Mouse (Mus musculus): ENCODE measurements around the gene Myo1b. TPM values are rescaled to one million over a fixed set of nuclear protein-coding genes. Genes with fewer than 3 reads are reported as not detected.

Gene Myo1b
- polyA plus RNA-seq, 1 experiment, result 7.1 TPM

GRCm38 (mm10) chr1:51860837-51861236, 55.0 kb downstream of the Myo1b start:
- no peak overlapping the region for H3K4me3 ChIP-seq
- H3K79me2 ChIP-seq (ENCODE audit: control insufficient read depth, insufficient read depth), result no peaks in the 10 kb centered on the region
- no peaks in the 10 kb centered on the region for H3K27me3 ChIP-seq (ENCODE audit: control insufficient read depth, insufficient read depth, insufficient read length)
- H3ac ChIP-seq (ENCODE audit: control insufficient read depth, insufficient read length), result no peak overlapping the region
- peaks cover 5% of the 10 kb centered on the region for H3K36me3 ChIP-seq (ENCODE audit: control insufficient read depth, insufficient read depth)
- TF ChIP-seq POLR2AphosphoS2 (IDR thresholded peaks at IDR 0.05; ENCODE audit: insufficient read length, low read depth) (no peak), MYOG (IDR thresholded peaks at IDR 0.05; ENCODE audit: control insufficient read depth in 1 of 3, insufficient read depth in 1 of 3, insufficient read length in 2 of 3, low read depth in 2 of 3) (no peak), REST (IDR thresholded peaks at IDR 0.05; ENCODE audit: insufficient read depth, insufficient read length) (no peak), SRF (IDR thresholded peaks at IDR 0.05; ENCODE audit: control insufficient read depth, insufficient read length, low read depth) (no peak), USF1 (IDR thresholded peaks at IDR 0.05; ENCODE audit: low read depth) (no peak), MAX (IDR thresholded peaks at IDR 0.05; ENCODE audit: low read depth) (no peak), MYOD1 (IDR thresholded peaks at IDR 0.05; ENCODE audit: control insufficient read depth in 1 of 3, insufficient read length in 2 of 3, low read depth in 2 of 3) (no peak), E2F4 (IDR thresholded peaks at IDR 0.05; ENCODE audit: insufficient read depth) (no peak), TCF3 (IDR thresholded peaks at IDR 0.05; ENCODE audit: insufficient read length, low read depth) (no peak), POLR2A (IDR thresholded peaks at IDR 0.05; ENCODE audit: insufficient read length, low read depth) (no peak), TCF12 (IDR thresholded peaks at IDR 0.05; ENCODE audit: insufficient read depth, poor library complexity, severe bottlenecking) (no peak), CEBPB (IDR thresholded peaks at IDR 0.05; ENCODE audit: insufficient read depth, poor library complexity, severe bottlenecking) (no peak)
- no peak overlapping the region for H3K4me2 ChIP-seq (ENCODE audit: low read depth)

- H3K4me3 ChIP-seq, result no peak overlapping the region
- H3K36me3 ChIP-seq (ENCODE audit: control insufficient read depth, insufficient read depth), result peaks cover 3% of the 10 kb centered on the region
- no peak overlapping the region for H3ac ChIP-seq (ENCODE audit: control insufficient read depth, insufficient read length)
- no peaks in the 10 kb centered on the region for H3K79me2 ChIP-seq (ENCODE audit: control insufficient read depth, insufficient read depth)
- no peaks in the 10 kb centered on the region for H3K27me3 ChIP-seq (ENCODE audit: control insufficient read depth, insufficient read depth, insufficient read length)
- no peak for TF ChIP-seq MAX (IDR thresholded peaks at IDR 0.05; ENCODE audit: low read depth)
- no peak overlapping the region for H3K4me2 ChIP-seq (ENCODE audit: low read depth)
Measured at GRCm38 (mm10) chr1:51856946-51857345, 58.9 kb downstream of the Myo1b start.

GRCm38 (mm10) chr1:51856245-51856915, 59.5 kb downstream of the Myo1b start:
- Histone ChIP-seq H3K79me2 (ENCODE audit: control insufficient read depth, insufficient read depth) (no peaks in the 10 kb centered on the region), H3K36me3 (ENCODE audit: control insufficient read depth, insufficient read depth) (no peaks in the 10 kb centered on the region), H3ac (ENCODE audit: control insufficient read depth, insufficient read length) (no peak overlapping the region), H3K27me3 (ENCODE audit: control insufficient read depth, insufficient read depth, insufficient read length) (no peaks in the 10 kb centered on the region), H3K4me3 (no peak overlapping the region), H3K4me2 (ENCODE audit: low read depth) (no peak overlapping the region)
- TF ChIP-seq MAX (IDR thresholded peaks at IDR 0.05; ENCODE audit: low read depth), result no peak
- no peak for TF ChIP-seq POLR2AphosphoS2 (IDR thresholded peaks at IDR 0.05; ENCODE audit: insufficient read length, low read depth)
- TF ChIP-seq TCF3 (IDR thresholded peaks at IDR 0.05; ENCODE audit: insufficient read length, low read depth), result no peak
- TF ChIP-seq MYOD1 (IDR thresholded peaks at IDR 0.05; ENCODE audit: control insufficient read depth in 1 of 3, insufficient read length in 2 of 3, low read depth in 2 of 3), result no peak
- no peak for TF ChIP-seq USF1 (IDR thresholded peaks at IDR 0.05; ENCODE audit: low read depth)
- TF ChIP-seq E2F4 (IDR thresholded peaks at IDR 0.05; ENCODE audit: insufficient read depth), result no peak
- no peak for TF ChIP-seq MYOG (IDR thresholded peaks at IDR 0.05; ENCODE audit: control insufficient read depth in 1 of 3, insufficient read depth in 1 of 3, insufficient read length in 2 of 3, low read depth in 2 of 3)
- TF ChIP-seq REST (IDR thresholded peaks at IDR 0.05; ENCODE audit: insufficient read depth, insufficient read length), result no peak
- TF ChIP-seq TCF12 (IDR thresholded peaks at IDR 0.05; ENCODE audit: insufficient read depth, poor library complexity, severe bottlenecking), result no peak
- no peak for TF ChIP-seq POLR2A (IDR thresholded peaks at IDR 0.05; ENCODE audit: insufficient read length, low read depth)

- H3K79me2 ChIP-seq (ENCODE audit: control insufficient read depth, insufficient read depth), result no peaks in the 10 kb centered on the region
Measured at GRCm38 (mm10) chr1:51855541-51856244, 60.2 kb downstream of the Myo1b start.

GRCm38 (mm10) chr1:51852314-51852713, 63.6 kb downstream of the Myo1b start:
- H3K36me3 ChIP-seq (ENCODE audit: control insufficient read depth, insufficient read depth), result no peaks in the 10 kb centered on the region

More at GRCm38 (mm10) chr1:51855541-51856244, 60.2 kb downstream of the Myo1b start:
- TF ChIP-seq POLR2A (IDR thresholded peaks at IDR 0.05; ENCODE audit: insufficient read length, low read depth), result no peak
- H3ac ChIP-seq (ENCODE audit: control insufficient read depth, insufficient read length), result no peak overlapping the region
- H3K27me3 ChIP-seq (ENCODE audit: control insufficient read depth, insufficient read depth, insufficient read length), result no peaks in the 10 kb centered on the region
- H3K4me2 ChIP-seq (ENCODE audit: low read depth), result no peak overlapping the region
- H3K4me3 ChIP-seq, result no peak overlapping the region
- H3K36me3 ChIP-seq (ENCODE audit: control insufficient read depth, insufficient read depth), result no peaks in the 10 kb centered on the region

More at GRCm38 (mm10) chr1:51852314-51852713, 63.6 kb downstream of the Myo1b start:
- no peaks in the 10 kb centered on the region for H3K27me3 ChIP-seq (ENCODE audit: control insufficient read depth, insufficient read depth, insufficient read length)
- no peak overlapping the region for H3ac ChIP-seq (ENCODE audit: control insufficient read depth, insufficient read length)
- no peak overlapping the region for H3K4me3 ChIP-seq
- H3K4me2 ChIP-seq (ENCODE audit: low read depth), result no peak overlapping the region
- TF ChIP-seq CEBPB (IDR thresholded peaks at IDR 0.05; ENCODE audit: insufficient read depth, poor library complexity, severe bottlenecking) (no peak), SRF (IDR thresholded peaks at IDR 0.05; ENCODE audit: control insufficient read depth, insufficient read length, low read depth) (no peak), MYOG (IDR thresholded peaks at IDR 0.05; ENCODE audit: control insufficient read depth in 1 of 3, insufficient read depth in 1 of 3, insufficient read length in 2 of 3, low read depth in 2 of 3) (no peak), POLR2A (IDR thresholded peaks at IDR 0.05; ENCODE audit: insufficient read length, low read depth) (no peak), E2F4 (IDR thresholded peaks at IDR 0.05; ENCODE audit: insufficient read depth) (no peak), USF1 (IDR thresholded peaks at IDR 0.05; ENCODE audit: low read depth) (no peak), REST (IDR thresholded peaks at IDR 0.05; ENCODE audit: insufficient read depth, insufficient read length) (no peak), TCF12 (IDR thresholded peaks at IDR 0.05; ENCODE audit: insufficient read depth, poor library complexity, severe bottlenecking) (no peak), TCF3 (IDR thresholded peaks at IDR 0.05; ENCODE audit: insufficient read length, low read depth) (no peak), POLR2AphosphoS2 (IDR thresholded peaks at IDR 0.05; ENCODE audit: insufficient read length, low read depth) (no peak), MAX (IDR thresholded peaks at IDR 0.05; ENCODE audit: low read depth) (no peak), MYOD1 (IDR thresholded peaks at IDR 0.05; ENCODE audit: control insufficient read depth in 1 of 3, insufficient read length in 2 of 3, low read depth in 2 of 3) (no peak)
- H3K79me2 ChIP-seq (ENCODE audit: control insufficient read depth, insufficient read depth), result no peaks in the 10 kb centered on the region

All from myocyte (in vitro differentiated cells).